Mouse (Mus musculus) frontal cortex, adult (tissue): ENCODE data around the gene Tor4a.
A peak's percentile ranks its signal among the peaks of the same experiment; 100 is the strongest.

ENCODE experiments used
- ATAC-seq: cut with Nextera tagmentation; 2 replicates; pipeline ENCODE4 v1.9.2; 2017; ENCODE audit warnings: mild to moderate bottlenecking, moderate library complexity, mixed read lengths; ENCODE audit not compliant: low TSS enrichment

The Tor4a gene

GRCm38 (mm10) chr2:25196172-25196954 lies at the start of gene Tor4a:
Tor4a (minus strand) TSS chr2:25196886.
- no peak for ATAC-seq

- no peak for ATAC-seq
Measured at GRCm38 (mm10) chr2:25244144-25244543, 47.5 kb upstream of the Tor4a start.

GRCm38 (mm10) chr2:25243342-25243741 lies 46.7 kb upstream of the Tor4a start:
- ATAC-seq = no peak

- peak; percentile 21 for ATAC-seq
Measured at GRCm38 (mm10) chr2:25242101-25242506, 45.4 kb upstream of the Tor4a start, which contains the start of the genes Rnf208 and Cysrt1. Rnf208 (plus strand) TSS chr2:25242255. Cysrt1 (minus strand) TSS chr2:25242452.

- no peak for ATAC-seq
Measured at GRCm38 (mm10) chr2:25241438-25241775, 44.7 kb upstream of the Tor4a start.

- peak; percentile 76 for ATAC-seq
Measured at GRCm38 (mm10) chr2:25240723-25241437, 44.2 kb upstream of the Tor4a start.

GRCm38 (mm10) chr2:25240310-25240709 lies 43.6 kb upstream of the Tor4a start:
- no peak for ATAC-seq

GRCm38 (mm10) chr2:25239766-25240165 lies 43.1 kb upstream of the Tor4a start:
- ATAC-seq = no peak

GRCm38 (mm10) chr2:25238106-25238505 lies 41.4 kb upstream of the Tor4a start:
- ATAC-seq = no peak

GRCm38 (mm10) chr2:25237522-25237921 lies 40.8 kb upstream of the Tor4a start:
- no peak for ATAC-seq

- ATAC-seq = no peak
Measured at GRCm38 (mm10) chr2:25236614-25237013, 39.9 kb upstream of the Tor4a start, which contains the start of gene Rnf224. Rnf224 (minus strand) TSS chr2:25236787.

GRCm38 (mm10) chr2:25234551-25235220 lies 38.0 kb upstream of the Tor4a start:
- no peak for ATAC-seq

- no peak for ATAC-seq
Measured at GRCm38 (mm10) chr2:25234050-25234449, 37.4 kb upstream of the Tor4a start, which contains the start of gene Slc34a3. Slc34a3 (minus strand) TSS chr2:25234364.

GRCm38 (mm10) chr2:25233421-25233820 lies 36.7 kb upstream of the Tor4a start:
- no peak for ATAC-seq

GRCm38 (mm10) chr2:25231038-25231437 lies 34.4 kb upstream of the Tor4a start:
- ATAC-seq = no peak

GRCm38 (mm10) chr2:25230581-25230980 lies 33.9 kb upstream of the Tor4a start:
- no peak for ATAC-seq

- ATAC-seq = no peak
Measured at GRCm38 (mm10) chr2:25229582-25229981, 32.9 kb upstream of the Tor4a start.

- no peak for ATAC-seq
Measured at GRCm38 (mm10) chr2:25228995-25229530, 32.4 kb upstream of the Tor4a start.

GRCm38 (mm10) chr2:25228431-25228889 lies 31.8 kb upstream of the Tor4a start:
- peak; percentile 46 for ATAC-seq

GRCm38 (mm10) chr2:25227406-25227805 lies 30.7 kb upstream of the Tor4a start:
- no peak for ATAC-seq

- no peak for ATAC-seq
Measured at GRCm38 (mm10) chr2:25226864-25227263, 30.2 kb upstream of the Tor4a start.

GRCm38 (mm10) chr2:25225811-25226379 lies 29.2 kb upstream of the Tor4a start:
- no peak for ATAC-seq
